In genomic region chr13:73432466-73433149, GRCm38 (mm10) we compare ENCODE assay signal across 17 mouse cellular contexts. TPM values are rescaled to one million over a fixed set of nuclear protein-coding genes. Genes with fewer than 3 reads are reported as not detected.
DNase-seq lines count a peak whose midpoint lies in the region; ATAC-seq and TF ChIP-seq lines count a peak whose summit lies in the region.
"Had no signal": no experiment of that assay in that cellular context is flagged by ENCODE, and none has a peak within 500 bp of the region (broad histone marks: within the 10 kb centered on the region; RNA-seq: fewer than 3 reads in every experiment).

No protein-coding gene starts in this region.

- H3K27me3 ChIP-seq in heart, embryonic 11.5 days (ENCODE audit: control insufficient read depth, insufficient read depth, low read length), result no peaks in the 10 kb centered on the region
- no peaks in the 10 kb centered on the region for H3K27me3 ChIP-seq in midbrain, postnatal 0 days (ENCODE audit: insufficient read depth, low read length)
- H3K27me3 ChIP-seq in midbrain, embryonic 14.5 days (ENCODE audit: control insufficient read depth, insufficient read depth, low read length), result no peaks in the 10 kb centered on the region
- H3K27me3 ChIP-seq in lung, postnatal 0 days (replicated peaks; ENCODE audit: insufficient read depth, low read length), result no peaks in the 10 kb centered on the region
- H3K27me3 ChIP-seq: forebrain, embryonic 15.5 days; hindbrain, embryonic 15.5 days; midbrain, embryonic 12.5 days had no signal

- no peaks in the 10 kb centered on the region for H3K36me3 ChIP-seq in heart, embryonic 11.5 days (ENCODE audit: control insufficient read depth, insufficient read depth, low read length)
- H3K36me3 ChIP-seq in midbrain, postnatal 0 days (ENCODE audit: insufficient read depth, low read length), result no peaks in the 10 kb centered on the region
- H3K36me3 ChIP-seq in midbrain, embryonic 14.5 days (ENCODE audit: control insufficient read depth, insufficient read depth, low read length), result no peaks in the 10 kb centered on the region
- no peaks in the 10 kb centered on the region for H3K36me3 ChIP-seq in lung, postnatal 0 days (ENCODE audit: insufficient read depth, low read length)
- H3K36me3 ChIP-seq: forebrain, embryonic 15.5 days; G1E; hindbrain, embryonic 15.5 days; midbrain, embryonic 12.5 days had no signal

- no peaks in the 10 kb centered on the region for H3K9me3 ChIP-seq in heart, embryonic 11.5 days (replicated peaks; ENCODE audit: control insufficient read depth, low read length)
- H3K9me3 ChIP-seq in midbrain, postnatal 0 days (ENCODE audit: low read length), result no peaks in the 10 kb centered on the region
- no peaks in the 10 kb centered on the region for H3K9me3 ChIP-seq in midbrain, embryonic 14.5 days (ENCODE audit: control insufficient read depth, low read length)
- no peaks in the 10 kb centered on the region for H3K9me3 ChIP-seq in lung, postnatal 0 days (ENCODE audit: low read length)
- H3K9me3 ChIP-seq: forebrain, embryonic 15.5 days; hindbrain, embryonic 15.5 days; midbrain, embryonic 12.5 days had no signal

- WGBS in heart, embryonic 11.5 days (ENCODE audit: insufficient replicate concordance), result 74% methylated on average over 7 of the region's 7 CpGs
- 74% methylated on average over 7 of the region's 7 CpGs for WGBS in midbrain, postnatal 0 days
- WGBS in midbrain, embryonic 14.5 days, result 77% methylated on average over 7 of the region's 7 CpGs
- 49% methylated on average over 7 of the region's 7 CpGs for WGBS in lung, postnatal 0 days

- H3K4me2 ChIP-seq in heart, embryonic 11.5 days, result no peak overlapping the region
- no peak overlapping the region for H3K4me2 ChIP-seq in midbrain, postnatal 0 days (ENCODE audit: low read depth, low read length, poor library complexity, severe bottlenecking)
- H3K4me2 ChIP-seq in midbrain, embryonic 14.5 days (ENCODE audit: low read length), result no peak overlapping the region
- H3K4me2 ChIP-seq in lung, postnatal 0 days (replicated peaks; ENCODE audit: low read depth, low read length), result no peak overlapping the region
- H3K4me2 ChIP-seq: forebrain, embryonic 15.5 days; hindbrain, embryonic 15.5 days; midbrain, embryonic 12.5 days had no signal

- no peak overlapping the region for H3K27ac ChIP-seq in heart, embryonic 11.5 days (ENCODE audit: low read depth, low read length)
- no peak overlapping the region for H3K27ac ChIP-seq in midbrain, postnatal 0 days (ENCODE audit: low read depth, low read length)
- no peak overlapping the region for H3K27ac ChIP-seq in midbrain, embryonic 14.5 days (replicated peaks; ENCODE audit: low read depth, low read length)
- H3K27ac ChIP-seq in lung, postnatal 0 days (ENCODE audit: low read length), result peak overlapping the region; percentile 32; the same call in 1 of the 2 replicates
- H3K27ac ChIP-seq: forebrain, embryonic 15.5 days; hindbrain, embryonic 15.5 days; midbrain, embryonic 12.5 days had no signal

- TF ChIP-seq EP300 in lung, postnatal 0 days (IDR thresholded peaks at IDR 0.05), result no peak

- no peak overlapping the region for H3K9ac ChIP-seq in heart, embryonic 11.5 days (ENCODE audit: low read depth, low read length)
- no peak overlapping the region for H3K9ac ChIP-seq in midbrain, postnatal 0 days (replicated peaks; ENCODE audit: low read length, poor library complexity, severe bottlenecking)
- H3K9ac ChIP-seq in midbrain, embryonic 14.5 days (replicated peaks; ENCODE audit: low read length), result no peak overlapping the region
- H3K9ac ChIP-seq in lung, postnatal 0 days (replicated peaks; ENCODE audit: low read depth), result no peak overlapping the region
- H3K9ac ChIP-seq: forebrain, embryonic 15.5 days; hindbrain, embryonic 15.5 days; midbrain, embryonic 12.5 days had no signal

- H3K4me3 ChIP-seq in heart, embryonic 11.5 days (ENCODE audit: low read depth, low read length), result no peak overlapping the region
- no peak overlapping the region for H3K4me3 ChIP-seq in midbrain, postnatal 0 days (ENCODE audit: low read depth, low read length)
- H3K4me3 ChIP-seq in midbrain, embryonic 14.5 days (replicated peaks; ENCODE audit: low read depth, low read length), result no peak overlapping the region
- no peak overlapping the region for H3K4me3 ChIP-seq in lung, postnatal 0 days (ENCODE audit: low read depth, low read length)
- H3K4me3 ChIP-seq: forebrain, embryonic 15.5 days; hindbrain, embryonic 15.5 days; midbrain, embryonic 12.5 days had no signal

- ATAC-seq in heart, embryonic 11.5 days (replicated peaks; ENCODE audit: insufficient number of reproducible peaks, low FRiP score, low TSS enrichment), result no peak; the same call in 1 of the 2 replicates
- ATAC-seq in midbrain, postnatal 0 days (ENCODE audit: low FRiP score), result no peak
- ATAC-seq in midbrain, embryonic 14.5 days (ENCODE audit: low FRiP score, low TSS enrichment), result no peak
- ATAC-seq in lung, postnatal 0 days, result peak; percentile 68
- ATAC-seq: activated CD4-positive, CD25-positive, alpha-beta regulatory T cell, adult 4 months; forebrain, embryonic 15.5 days had no signal

- peak; percentile 89 for DNase-seq in heart, adult 11 months
- no peak for DNase-seq in midbrain, postnatal 0 days (ENCODE audit: low spot score)
- no peak for DNase-seq in midbrain, embryonic 14.5 days
- DNase-seq in lung, postnatal 0 days (ENCODE audit: low spot score), result peak; percentile 47
- DNase-seq in left cerebral cortex, adult 9 months (ENCODE audit: low spot score in 2 of 2), result no peak
- no peak for DNase-seq in adrenal gland, adult (ENCODE audit: inconsistent age in 2 of 2, low spot score in 1 of 2)
- no peak for DNase-seq in gastrocnemius, adult 18-20 months (ENCODE audit: low spot score)
- DNase-seq: cerebellum, adult 11-12 months; embryo, embryonic 11 days; gastrocnemius, postnatal 14 days; heart, postnatal 10 days had no signal

- H3K4me1 ChIP-seq in heart, embryonic 11.5 days (ENCODE audit: control insufficient read depth, insufficient read depth, low read length), result no peaks in the 10 kb centered on the region
- H3K4me1 ChIP-seq in midbrain, postnatal 0 days (ENCODE audit: insufficient read depth, low read length), result no peaks in the 10 kb centered on the region
- H3K4me1 ChIP-seq in midbrain, embryonic 14.5 days (ENCODE audit: control insufficient read depth, insufficient read depth, low read length), result no peaks in the 10 kb centered on the region
- no peaks in the 10 kb centered on the region for H3K4me1 ChIP-seq in lung, postnatal 0 days (ENCODE audit: insufficient read depth, low read depth, low read length)
- H3K4me1 ChIP-seq: forebrain, embryonic 15.5 days; hindbrain, embryonic 15.5 days; midbrain, embryonic 12.5 days had no signal

- peak; percentile 49 for TF ChIP-seq CTCF in midbrain, postnatal 0 days (IDR thresholded peaks at IDR 0.05)
- TF ChIP-seq CTCF in lung, postnatal 0 days (IDR thresholded peaks at IDR 0.05), result peak; percentile 66

RNA-seq across cellular contexts. Expression of gene Lpcat1, which starts 34.4 kb away (rescaled TPM):
- 26.0 and 26.6 TPM in 2 replicates for polyA plus RNA-seq in heart, embryonic 11.5 days (2014; fragmentation: Nextera tagmentation; extraction: Ambion mirVana)
- total RNA-seq in midbrain, postnatal 0 days (2014; rRNA removed), result 168 and 225 TPM in 2 replicates
- polyA plus RNA-seq in midbrain, postnatal 0 days (2015; fragmentation: Nextera tagmentation; extraction: Ambion mirVana), result 83.4 and 86.2 TPM in 2 replicates
- 74.4 and 76.9 TPM in 2 replicates for polyA plus RNA-seq in midbrain, embryonic 14.5 days (2014; fragmentation: Nextera tagmentation; extraction: Ambion mirVana)
- 368 and 414 TPM in 2 replicates for polyA plus RNA-seq in lung, postnatal 0 days (2015; fragmentation: Nextera tagmentation; extraction: Ambion mirVana)
- 1 to 10 TPM; 2.3 to 2.4 TPM for total RNA-seq in gastrocnemius, adult 18-20 months (2021)
- polyA plus RNA-seq: G1E had no signal

Comparison
In these comparisons a context has a peak if more than half of its experiments do, and no peak if none do; other contexts are left out.
1. DNase-seq: peak in heart, adult 11 months (single experiment) and lung, postnatal 0 days (single experiment); none in midbrain, postnatal 0 days (single experiment), midbrain, embryonic 14.5 days (single experiment), left cerebral cortex, adult 9 months (0 of 2), adrenal gland, adult (0 of 2) and gastrocnemius, adult 18-20 months (single experiment).